Mouse (Mus musculus): ENCODE measurements around the gene Ifne. TPM values are rescaled to one million over a fixed set of nuclear protein-coding genes. Genes with fewer than 3 reads are reported as not detected.

Gene Ifne
- polyA plus RNA-seq, 1 experiment from 2014 or later = not detected

DNA sequence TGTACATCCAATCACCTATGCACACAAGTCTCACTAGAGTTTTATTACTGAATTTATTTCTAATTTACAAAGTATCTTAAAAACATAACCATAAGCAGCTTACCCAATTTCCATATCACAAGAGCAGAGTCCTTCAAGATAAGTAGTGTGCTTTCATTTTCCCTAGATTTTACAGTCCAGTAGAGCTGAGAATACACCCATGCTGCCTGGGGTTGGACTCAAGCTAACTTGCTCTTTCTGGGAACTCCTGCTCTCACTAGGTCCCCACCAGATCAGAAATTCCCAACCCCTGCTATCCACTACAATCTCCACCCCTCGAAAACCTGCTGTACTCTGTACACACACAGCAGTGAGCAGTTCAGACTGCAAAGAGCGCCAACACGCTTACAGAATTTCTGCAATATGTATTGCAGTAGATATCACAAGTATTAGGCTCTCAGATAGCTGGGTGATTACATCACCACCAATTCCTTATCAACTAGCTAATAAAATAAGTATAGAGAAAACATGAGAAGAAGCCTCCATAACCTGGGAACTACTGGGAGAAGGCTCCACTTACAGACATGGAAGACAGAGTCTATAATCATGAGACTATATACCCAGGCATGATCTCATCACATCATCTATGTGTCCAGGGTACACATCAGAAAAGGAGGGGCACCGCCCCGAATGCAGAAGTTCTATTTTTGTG, 37.9 kb upstream of the Ifne start:
- WGBS = 78% methylated on average over 5 of the region's 5 CpGs
- ATAC-seq (ENCODE audit: insufficient number of reproducible peaks, insufficient read depth, low FRiP score, low read depth) = no peak

DNA sequence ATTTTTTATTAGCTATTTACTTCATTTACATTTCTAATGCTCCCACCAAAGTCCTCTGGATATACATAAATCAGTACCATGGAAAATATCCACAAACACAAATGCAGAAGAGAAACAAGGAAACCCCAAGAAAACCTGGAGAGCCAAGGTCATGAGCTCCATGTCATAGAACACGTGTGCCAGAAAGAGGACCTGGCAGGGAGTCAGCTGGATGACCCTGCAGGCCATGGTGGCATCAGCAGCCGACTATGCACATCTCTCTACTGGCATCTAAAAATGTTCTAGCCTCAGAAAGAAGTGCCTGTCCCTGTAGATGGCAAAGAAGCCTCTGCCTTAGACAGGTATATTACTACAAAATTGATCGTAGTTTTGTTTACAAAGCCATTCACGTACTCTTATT, 36.3 kb upstream of the Ifne start:
- Histone ChIP-seq H3K36me3 (ENCODE audit: control insufficient read depth, insufficient read depth, low read length) (no peaks in the 10 kb centered on the region), H3K27ac (replicated peaks in 1 of 2; ENCODE audit: control insufficient read depth in 1 of 2, insufficient read depth in 1 of 2, low read depth in 2 of 2, low read length in 2 of 2) (no peak overlapping the region), H3K4me2 (ENCODE audit: low read length) (no peak overlapping the region), H3K4me3 (ENCODE audit: control insufficient read depth in 1 of 2, insufficient read depth in 1 of 2, low read depth in 1 of 2, low read length in 2 of 2) (no peak overlapping the region), H3K4me1 (ENCODE audit: control insufficient read depth in 2 of 2, insufficient read depth in 2 of 2, low read length in 2 of 2) (no peaks in the 10 kb centered on the region), H3K9ac (ENCODE audit: low read length) (no peak overlapping the region), H3K9me3 (ENCODE audit: control insufficient read depth, low read length) (no peaks in the 10 kb centered on the region), H3K27me3 (ENCODE audit: control insufficient read depth, insufficient read depth, low read length) (no peaks in the 10 kb centered on the region)
- no peak for ATAC-seq (ENCODE audit: insufficient number of reproducible peaks, insufficient read depth, low FRiP score, low read depth)
- 67% methylated on average over 4 of the region's 4 CpGs for WGBS

More for the DNA sequence above, 37.9 kb upstream of the Ifne start:
- H3K36me3 ChIP-seq (ENCODE audit: control insufficient read depth, insufficient read depth, low read length) = no peaks in the 10 kb centered on the region
- no peaks in the 10 kb centered on the region for H3K9me3 ChIP-seq (ENCODE audit: control insufficient read depth, low read length)
- H3K27me3 ChIP-seq (ENCODE audit: control insufficient read depth, insufficient read depth, low read length) = no peaks in the 10 kb centered on the region
- H3K27ac ChIP-seq (replicated peaks in 1 of 2; ENCODE audit: control insufficient read depth in 1 of 2, insufficient read depth in 1 of 2, low read depth in 2 of 2, low read length in 2 of 2) = no peak overlapping the region
- no peak overlapping the region for H3K4me2 ChIP-seq (ENCODE audit: low read length)
- no peak overlapping the region for H3K4me3 ChIP-seq (ENCODE audit: control insufficient read depth in 1 of 2, insufficient read depth in 1 of 2, low read depth in 1 of 2, low read length in 2 of 2)
- H3K9ac ChIP-seq (ENCODE audit: low read length) = no peak overlapping the region
- H3K4me1 ChIP-seq (ENCODE audit: control insufficient read depth in 2 of 2, insufficient read depth in 2 of 2, low read length in 2 of 2) = no peaks in the 10 kb centered on the region

DNA sequence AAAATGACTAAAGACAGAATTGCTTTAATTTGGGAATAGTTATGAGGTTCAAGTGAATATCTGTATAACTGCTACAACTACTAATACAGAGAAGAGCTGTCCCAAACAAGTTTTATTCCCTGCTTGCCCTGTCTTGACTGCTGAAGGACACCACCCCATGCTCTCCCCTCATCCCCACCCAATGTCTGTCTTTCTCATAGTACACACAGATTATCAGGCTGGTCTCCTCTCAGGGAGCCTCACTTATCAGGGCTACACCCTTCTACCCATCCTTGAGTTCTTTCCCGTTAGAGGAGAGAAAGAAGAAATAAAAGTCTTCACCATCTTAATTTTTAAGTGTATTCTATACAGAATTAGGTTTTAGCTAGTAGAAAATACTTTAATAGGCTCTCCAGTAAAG, 34.0 kb upstream of the Ifne start:
- H3K4me2 ChIP-seq (ENCODE audit: low read length) = no peak overlapping the region
- ATAC-seq (ENCODE audit: insufficient number of reproducible peaks, insufficient read depth, low FRiP score, low read depth) = no peak
- no peaks in the 10 kb centered on the region for H3K9me3 ChIP-seq (ENCODE audit: control insufficient read depth, low read length)
- H3K4me1 ChIP-seq (ENCODE audit: control insufficient read depth in 2 of 2, insufficient read depth in 2 of 2, low read length in 2 of 2) = no peaks in the 10 kb centered on the region
- no peaks in the 10 kb centered on the region for H3K36me3 ChIP-seq (ENCODE audit: control insufficient read depth, insufficient read depth, low read length)
- H3K27me3 ChIP-seq (ENCODE audit: control insufficient read depth, insufficient read depth, low read length) = no peaks in the 10 kb centered on the region
- H3K9ac ChIP-seq (ENCODE audit: low read length) = no peak overlapping the region
- WGBS = 56% methylated on average over 1 of the region's 1 CpGs
- no peak overlapping the region for H3K27ac ChIP-seq (replicated peaks in 1 of 2; ENCODE audit: control insufficient read depth in 1 of 2, insufficient read depth in 1 of 2, low read depth in 2 of 2, low read length in 2 of 2)
- no peak overlapping the region for H3K4me3 ChIP-seq (ENCODE audit: control insufficient read depth in 1 of 2, insufficient read depth in 1 of 2, low read depth in 1 of 2, low read length in 2 of 2)

DNA sequence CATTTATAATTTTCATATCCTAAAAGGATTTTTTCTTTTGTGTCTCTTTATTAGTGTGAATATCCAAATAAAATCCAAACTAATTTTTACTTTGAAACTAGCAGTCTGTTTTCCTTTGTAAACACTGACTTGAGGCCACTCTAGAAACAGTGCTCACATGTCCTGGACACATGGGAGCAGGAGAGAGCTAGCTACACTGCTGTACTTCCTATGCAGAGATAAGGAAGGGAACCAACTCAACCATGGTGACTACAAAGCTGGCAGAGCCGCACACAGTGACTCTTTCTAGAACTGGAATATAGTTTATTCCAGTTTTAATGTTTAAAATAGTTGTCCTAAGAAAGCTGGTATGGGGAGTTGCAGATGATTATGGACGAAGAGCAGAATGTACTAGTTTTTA, 32.9 kb upstream of the Ifne start:
- no peak overlapping the region for H3K4me2 ChIP-seq (ENCODE audit: low read length)
- H3K9ac ChIP-seq (ENCODE audit: low read length) = no peak overlapping the region
- H3K4me3 ChIP-seq (ENCODE audit: control insufficient read depth in 1 of 2, insufficient read depth in 1 of 2, low read depth in 1 of 2, low read length in 2 of 2) = no peak overlapping the region
- no peaks in the 10 kb centered on the region for H3K36me3 ChIP-seq (ENCODE audit: control insufficient read depth, insufficient read depth, low read length)
- WGBS = 63% methylated on average over 2 of the region's 2 CpGs
- no peaks in the 10 kb centered on the region for H3K9me3 ChIP-seq (ENCODE audit: control insufficient read depth, low read length)
- no peak for ATAC-seq (ENCODE audit: insufficient number of reproducible peaks, insufficient read depth, low FRiP score, low read depth)
- no peaks in the 10 kb centered on the region for H3K4me1 ChIP-seq (ENCODE audit: control insufficient read depth in 2 of 2, insufficient read depth in 2 of 2, low read length in 2 of 2)
- H3K27me3 ChIP-seq (ENCODE audit: control insufficient read depth, insufficient read depth, low read length) = no peaks in the 10 kb centered on the region
- H3K27ac ChIP-seq (replicated peaks in 1 of 2; ENCODE audit: control insufficient read depth in 1 of 2, insufficient read depth in 1 of 2, low read depth in 2 of 2, low read length in 2 of 2) = no peak overlapping the region

DNA sequence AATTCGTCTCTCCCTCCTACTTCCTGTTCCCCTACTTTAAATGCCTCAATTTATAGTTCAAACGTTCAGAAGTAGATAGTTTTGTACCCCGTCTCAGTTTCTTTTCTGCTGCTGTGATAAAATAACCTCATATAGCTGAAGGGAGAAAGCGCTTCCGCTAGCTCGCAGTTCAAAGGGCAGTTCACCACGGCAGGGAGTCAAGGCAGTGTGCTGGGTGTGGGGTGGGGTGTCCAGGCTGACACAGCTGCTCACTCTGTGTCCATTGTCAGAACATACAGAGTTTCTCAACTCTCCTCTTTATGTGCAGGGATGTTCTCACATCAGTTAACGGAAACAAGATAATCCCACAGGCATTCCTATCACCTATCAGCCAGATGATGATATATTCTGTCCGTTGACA, 32.2 kb upstream of the Ifne start:
- 64% methylated on average over 9 of the region's 9 CpGs for WGBS
- H3K27me3 ChIP-seq (ENCODE audit: control insufficient read depth, insufficient read depth, low read length) = no peaks in the 10 kb centered on the region
- no peak for ATAC-seq (ENCODE audit: insufficient number of reproducible peaks, insufficient read depth, low FRiP score, low read depth)

DNA sequence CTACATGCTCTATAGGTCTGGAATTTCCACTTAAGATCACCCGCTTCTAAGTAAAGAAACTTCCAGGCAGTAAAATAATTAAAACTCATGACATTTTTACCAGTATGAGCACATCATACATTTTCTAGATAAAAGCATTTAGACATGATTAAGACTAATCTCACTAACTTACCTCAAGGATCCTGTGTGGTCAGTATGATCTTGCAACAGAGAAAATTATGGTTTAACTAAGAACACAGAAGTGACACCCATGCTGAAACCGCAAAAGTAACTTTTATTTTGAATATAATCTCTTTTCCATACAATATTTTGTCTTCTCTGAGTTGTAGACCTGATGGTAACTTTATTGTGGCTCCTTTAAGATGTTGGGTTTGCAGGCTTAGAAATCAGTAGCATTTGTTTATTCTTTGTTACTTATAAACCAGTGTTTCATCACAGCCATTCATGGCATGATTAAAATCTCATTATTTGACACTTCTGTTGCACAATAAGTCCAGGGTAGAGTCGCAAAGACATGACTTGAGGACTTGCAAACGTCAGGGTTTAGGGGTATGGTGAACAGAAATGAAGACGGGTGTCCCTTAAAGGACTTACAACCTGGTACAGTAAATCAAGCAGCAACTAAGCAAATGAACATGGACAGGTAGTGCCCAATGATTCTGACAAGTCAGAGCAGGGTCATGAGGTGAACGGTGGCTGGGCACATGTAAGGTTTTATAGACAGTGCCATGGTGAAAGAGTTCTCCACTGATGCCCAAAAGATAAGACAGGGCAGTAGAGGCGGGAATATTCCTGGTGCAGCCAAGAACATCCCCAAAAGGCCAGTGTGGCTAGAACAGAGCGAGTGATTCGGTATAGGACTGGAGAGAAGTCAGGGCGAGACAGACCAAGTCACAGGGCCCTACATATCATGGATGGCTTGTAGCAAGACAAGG, 29.9 kb upstream of the Ifne start:
- H3K4me1 ChIP-seq (ENCODE audit: control insufficient read depth in 2 of 2, insufficient read depth in 2 of 2, low read length in 2 of 2) = no peaks in the 10 kb centered on the region
- WGBS = 82% methylated on average over 10 of the region's 10 CpGs
- no peak for ATAC-seq (ENCODE audit: insufficient number of reproducible peaks, insufficient read depth, low FRiP score, low read depth)
- H3K27me3 ChIP-seq (ENCODE audit: control insufficient read depth, insufficient read depth, low read length) = no peaks in the 10 kb centered on the region
- no peaks in the 10 kb centered on the region for H3K36me3 ChIP-seq (ENCODE audit: control insufficient read depth, insufficient read depth, low read length)
- no peak overlapping the region for H3K4me3 ChIP-seq (ENCODE audit: control insufficient read depth in 1 of 2, insufficient read depth in 1 of 2, low read depth in 1 of 2, low read length in 2 of 2)
- no peak overlapping the region for H3K9ac ChIP-seq (ENCODE audit: low read length)
- no peak overlapping the region for H3K4me2 ChIP-seq (ENCODE audit: low read length)
- no peaks in the 10 kb centered on the region for H3K9me3 ChIP-seq (ENCODE audit: control insufficient read depth, low read length)
- H3K27ac ChIP-seq (replicated peaks in 1 of 2; ENCODE audit: control insufficient read depth in 1 of 2, insufficient read depth in 1 of 2, low read depth in 2 of 2, low read length in 2 of 2) = no peak overlapping the region

More for the DNA sequence above, 32.2 kb upstream of the Ifne start:
- Histone ChIP-seq H3K9ac (ENCODE audit: low read length) (no peak overlapping the region), H3K27ac (replicated peaks in 1 of 2; ENCODE audit: control insufficient read depth in 1 of 2, insufficient read depth in 1 of 2, low read depth in 2 of 2, low read length in 2 of 2) (no peak overlapping the region), H3K9me3 (ENCODE audit: control insufficient read depth, low read length) (no peaks in the 10 kb centered on the region), H3K36me3 (ENCODE audit: control insufficient read depth, insufficient read depth, low read length) (no peaks in the 10 kb centered on the region), H3K4me1 (ENCODE audit: control insufficient read depth in 2 of 2, insufficient read depth in 2 of 2, low read length in 2 of 2) (no peaks in the 10 kb centered on the region), H3K4me2 (ENCODE audit: low read length) (no peak overlapping the region), H3K4me3 (ENCODE audit: control insufficient read depth in 1 of 2, insufficient read depth in 1 of 2, low read depth in 1 of 2, low read length in 2 of 2) (no peak overlapping the region)

DNA sequence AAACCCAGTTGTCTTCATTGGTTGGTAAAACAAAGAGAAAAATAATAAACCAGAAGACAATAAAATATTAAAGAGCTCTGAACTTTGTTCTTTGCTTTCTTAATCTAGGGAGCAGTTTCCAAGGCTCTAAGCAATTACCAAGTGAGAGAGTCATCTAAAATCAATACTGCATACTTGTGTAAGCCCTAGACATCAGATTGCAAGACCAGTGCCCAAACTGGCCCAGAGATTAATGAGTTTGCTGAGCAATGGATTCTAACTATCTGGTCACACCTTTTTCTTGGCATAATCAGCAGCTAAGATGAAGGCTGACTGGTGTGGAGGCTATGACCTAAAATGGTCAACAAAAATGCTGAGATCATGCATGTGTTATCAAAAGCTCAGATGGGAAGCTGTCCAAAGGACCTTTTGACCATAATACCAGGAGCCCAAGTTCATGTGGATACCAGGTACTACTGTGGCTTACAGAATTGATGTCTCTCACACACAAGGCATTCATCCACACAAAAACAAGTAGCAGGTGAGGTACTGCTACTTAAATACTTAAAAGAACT, 13.3 kb upstream of the Ifne start:
- Histone ChIP-seq H3K27ac (replicated peaks in 1 of 2; ENCODE audit: control insufficient read depth in 1 of 2, insufficient read depth in 1 of 2, low read depth in 2 of 2, low read length in 2 of 2) (no peak overlapping the region), H3K4me3 (ENCODE audit: control insufficient read depth in 1 of 2, insufficient read depth in 1 of 2, low read depth in 1 of 2, low read length in 2 of 2) (no peak overlapping the region), H3K36me3 (ENCODE audit: control insufficient read depth, insufficient read depth, low read length) (no peaks in the 10 kb centered on the region), H3K27me3 (ENCODE audit: control insufficient read depth, insufficient read depth, low read length) (no peaks in the 10 kb centered on the region), H3K4me1 (ENCODE audit: control insufficient read depth in 2 of 2, insufficient read depth in 2 of 2, low read length in 2 of 2) (no peaks in the 10 kb centered on the region), H3K9ac (ENCODE audit: low read length) (no peak overlapping the region), H3K4me2 (ENCODE audit: low read length) (no peak overlapping the region), H3K9me3 (ENCODE audit: control insufficient read depth, low read length) (no peaks in the 10 kb centered on the region)
- ATAC-seq (ENCODE audit: insufficient number of reproducible peaks, insufficient read depth, low FRiP score, low read depth) = no peak
